Mouse (Mus musculus) right cerebral cortex, postnatal 4 days (tissue): ENCODE measurements around the gene Klf12.

Experiments used
- DNase-seq: peaks from one replicate; pipeline ENCODE4 v3.0.0-alpha.2; 2022

Klf12 gene

GRCm38 (mm10) chr14:100132479-100132878 lies 152.0 kb downstream of the Klf12 start:
- DNase-seq, result no peak

DNA sequence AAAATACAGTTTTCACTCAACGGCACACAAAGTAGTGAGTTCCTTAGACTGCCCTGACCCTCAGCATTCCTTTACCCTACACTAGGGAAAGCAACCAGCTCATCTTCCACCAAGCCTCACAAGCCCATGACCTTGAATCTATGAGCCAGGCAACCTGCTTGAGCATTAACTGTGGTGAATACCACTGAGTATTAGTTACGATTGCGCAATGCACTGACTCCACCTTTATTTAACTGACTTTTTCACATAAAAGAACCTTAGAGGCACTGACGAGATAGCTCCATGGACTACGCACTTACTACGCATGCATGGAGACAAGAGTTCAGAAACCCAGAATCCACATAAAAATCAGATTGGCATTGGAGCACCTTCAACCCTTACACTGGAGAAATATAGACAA lies 158.4 kb downstream of the Klf12 start:
- no peak for DNase-seq

DNA sequence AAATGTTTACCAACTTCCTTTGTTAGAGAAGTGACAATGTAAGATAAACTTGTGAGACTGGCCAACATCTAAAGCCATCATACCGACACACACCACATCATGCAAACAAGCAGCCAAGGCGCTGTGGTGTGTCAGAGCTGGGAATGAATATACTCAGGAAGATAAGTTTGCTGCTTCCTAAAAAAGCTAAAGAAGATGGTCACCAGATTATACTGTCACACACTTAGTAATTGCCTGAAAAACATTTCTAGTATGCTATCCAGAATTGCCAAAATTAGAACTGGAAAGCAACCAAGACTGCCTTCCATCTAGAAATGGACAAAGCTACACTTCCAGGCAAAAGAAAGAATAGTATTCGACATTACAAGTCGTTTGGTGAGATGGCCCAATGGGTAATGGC lies 163.4 kb downstream of the Klf12 start:
- DNase-seq, result no peak

GRCm38 (mm10) chr14:100119866-100120265 lies 164.6 kb downstream of the Klf12 start:
- DNase-seq, result no peak

DNA sequence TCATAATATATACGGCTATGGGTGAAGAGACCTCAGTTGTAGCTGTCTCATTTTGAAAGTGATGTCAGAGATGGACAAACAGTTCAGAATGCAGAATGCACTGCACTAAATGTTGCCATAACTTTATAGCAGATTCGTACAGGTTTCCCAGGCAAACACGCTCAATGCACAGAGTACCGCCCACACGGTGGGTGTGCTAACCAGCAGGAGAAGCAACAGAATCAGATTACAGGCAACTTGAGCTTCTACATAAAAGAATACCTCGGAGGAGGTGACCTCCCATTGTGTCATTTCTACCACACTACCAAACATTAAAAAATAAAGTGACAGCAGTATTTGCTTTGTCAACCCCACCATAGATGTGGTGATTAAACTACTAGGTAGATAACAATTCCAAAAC lies 171.1 kb downstream of the Klf12 start:
- no peak for DNase-seq

GRCm38 (mm10) chr14:100111735-100112134 lies 172.7 kb downstream of the Klf12 start:
- no peak for DNase-seq

GRCm38 (mm10) chr14:100109563-100109962 lies 174.9 kb downstream of the Klf12 start:
- no peak for DNase-seq

DNA sequence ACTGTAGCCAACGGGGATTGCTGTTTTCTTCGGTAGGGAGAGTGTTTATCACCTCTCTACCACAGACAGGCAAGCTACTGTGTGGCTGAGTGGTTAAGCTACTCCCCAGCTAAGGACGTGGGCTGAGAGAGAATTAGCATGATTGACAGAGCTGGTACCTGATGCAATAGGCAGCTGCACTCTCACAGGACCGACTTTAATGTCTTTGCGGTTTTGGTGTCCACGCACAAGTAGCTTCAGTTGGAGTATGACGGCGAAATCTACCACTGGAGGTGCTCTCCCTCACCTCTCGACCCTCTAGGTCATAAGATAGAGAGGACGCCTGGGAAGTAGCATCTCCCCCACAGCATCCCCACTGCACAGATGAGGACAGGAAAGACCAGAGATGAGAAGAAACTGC lies 178.9 kb downstream of the Klf12 start:
- no peak for DNase-seq

DNA sequence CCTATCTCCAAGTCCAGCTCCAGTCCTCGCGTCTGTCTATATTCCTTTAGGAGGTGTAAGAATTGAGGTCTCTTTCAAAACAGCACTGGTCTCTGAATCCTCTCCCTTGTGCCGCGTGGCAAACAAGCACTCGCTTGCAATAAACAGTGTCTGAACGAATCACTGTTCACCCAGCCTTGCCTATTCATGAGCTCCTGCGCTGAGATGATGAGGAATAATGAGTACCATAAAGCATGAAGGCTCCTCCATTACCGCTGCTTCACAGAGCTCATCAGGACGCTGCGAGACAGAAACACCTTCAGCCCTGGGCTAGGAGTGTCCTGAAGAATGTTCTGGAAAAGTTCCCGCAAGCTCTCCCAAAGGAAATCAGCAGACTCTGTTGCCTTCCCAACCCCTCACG lies 179.7 kb downstream of the Klf12 start:
- DNase-seq, result no peak

DNA sequence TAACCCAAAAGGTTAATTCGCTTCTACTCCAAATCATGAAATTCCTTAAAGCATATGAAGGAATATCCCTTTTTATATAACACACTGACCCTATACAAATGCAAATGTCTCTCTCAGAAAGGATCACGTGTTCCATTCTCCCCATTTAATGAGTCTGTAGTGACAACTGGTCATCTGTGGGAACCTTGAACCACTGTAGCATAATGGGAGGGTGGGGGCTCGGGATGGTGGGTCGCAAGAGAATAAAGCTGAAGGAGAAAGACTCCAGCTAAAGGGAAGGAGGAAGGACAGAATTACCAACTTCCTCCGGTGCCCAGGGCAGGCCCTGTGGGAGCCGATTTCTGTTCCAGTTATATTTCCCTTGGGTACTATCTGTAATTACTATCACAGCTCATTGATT lies 180.7 kb downstream of the Klf12 start:
- no peak for DNase-seq

DNA sequence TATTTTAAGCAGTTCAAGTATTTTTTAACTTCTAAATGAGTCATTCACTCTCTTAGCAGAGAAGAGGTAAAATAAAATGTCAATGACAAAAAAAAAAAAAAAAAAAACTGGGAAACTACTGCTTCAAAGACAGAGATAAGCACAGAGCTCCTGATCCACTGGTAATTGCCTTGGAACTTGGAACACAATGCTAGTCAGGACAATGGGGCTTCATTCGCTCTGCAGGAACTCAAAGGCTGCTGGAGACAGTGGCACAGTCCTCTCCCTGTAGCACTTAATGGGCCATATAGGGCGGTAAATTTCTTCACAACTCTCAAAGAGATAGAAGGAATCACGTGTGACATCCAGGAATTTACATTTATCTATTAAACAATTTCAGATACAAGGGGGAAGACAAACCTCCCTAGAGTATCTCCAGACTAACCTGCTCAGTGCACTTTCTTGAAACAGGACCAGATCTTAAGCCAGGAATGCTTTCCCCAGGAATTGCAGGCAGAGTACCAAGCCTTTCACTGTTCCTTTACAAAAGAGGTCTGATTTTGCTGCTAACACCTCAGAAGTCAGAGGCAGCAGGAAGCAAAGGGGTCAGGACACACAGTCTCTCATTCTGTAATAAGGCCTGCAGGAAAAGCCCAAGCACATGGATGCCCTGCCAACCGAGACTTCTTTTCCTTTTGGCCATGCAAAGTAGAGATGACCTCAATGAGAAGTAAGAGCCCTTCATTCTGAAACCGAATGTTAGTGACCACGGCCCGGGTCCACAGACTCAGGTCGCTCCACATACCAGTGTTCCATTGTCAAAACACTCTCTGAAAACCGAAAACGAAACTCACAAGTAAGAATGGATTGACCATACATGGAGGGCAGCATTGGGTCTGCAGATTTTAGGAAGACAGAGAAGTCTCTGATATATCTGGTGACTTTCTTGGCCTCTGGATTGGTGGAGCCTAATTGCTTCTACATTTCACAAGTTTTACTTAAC lies 187.0 kb downstream of the Klf12 start:
- DNase-seq, result no peak

- no peak for DNase-seq
These were observed 188.7 kb downstream of the Klf12 start for GRCm38 (mm10) chr14:100095730-100096129.

DNA sequence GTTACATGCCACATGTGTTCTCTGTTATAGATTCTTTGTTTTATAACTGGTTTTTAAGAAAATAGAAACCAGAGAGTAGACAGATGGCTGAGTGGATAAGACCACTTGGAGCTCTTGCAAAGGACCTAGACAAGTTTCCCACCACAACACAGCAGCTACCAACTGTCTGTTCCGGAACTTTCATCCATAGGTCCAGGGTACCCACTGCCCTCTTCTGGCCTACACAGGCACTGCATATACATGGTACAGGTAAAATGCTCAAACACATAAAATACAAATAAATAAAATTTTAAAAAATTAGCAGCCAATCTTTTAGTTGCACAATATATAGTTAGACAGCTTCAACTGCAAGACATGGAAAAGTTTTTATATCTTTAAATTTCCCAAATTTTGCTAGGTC lies 194.0 kb downstream of the Klf12 start:
- no peak for DNase-seq

GRCm38 (mm10) chr14:100079620-100080019 lies 204.9 kb downstream of the Klf12 start:
- no peak for DNase-seq

GRCm38 (mm10) chr14:100072431-100073195 lies 211.9 kb downstream of the Klf12 start:
- DNase-seq, result no peak

GRCm38 (mm10) chr14:100069543-100070090 lies 214.9 kb downstream of the Klf12 start:
- no peak for DNase-seq

- no peak for DNase-seq
These were observed 215.8 kb downstream of the Klf12 start for GRCm38 (mm10) chr14:100068715-100069114.

- DNase-seq, result no peak
These were observed 222.0 kb downstream of the Klf12 start for GRCm38 (mm10) chr14:100062516-100062915.

DNA sequence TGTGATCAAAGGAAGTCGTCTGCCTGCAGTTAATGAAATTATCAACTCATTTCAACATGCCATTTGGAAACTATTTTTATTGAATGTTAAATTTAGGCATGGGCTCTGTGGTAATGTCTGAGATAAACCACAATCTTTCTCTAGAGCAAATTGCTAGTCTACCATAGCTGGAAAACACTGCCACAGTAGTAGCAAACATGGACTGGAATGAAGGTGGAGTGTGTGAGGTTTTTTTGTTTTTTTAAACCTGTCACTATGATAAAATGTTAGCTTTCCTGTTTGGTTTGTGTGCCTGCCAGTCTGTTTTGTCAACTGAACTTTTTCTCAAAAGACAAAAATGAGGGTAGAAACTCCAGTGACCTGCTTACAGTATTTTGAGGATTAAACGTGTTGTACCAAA lies 230.3 kb downstream of the Klf12 start:
- DNase-seq, result no peak

DNA sequence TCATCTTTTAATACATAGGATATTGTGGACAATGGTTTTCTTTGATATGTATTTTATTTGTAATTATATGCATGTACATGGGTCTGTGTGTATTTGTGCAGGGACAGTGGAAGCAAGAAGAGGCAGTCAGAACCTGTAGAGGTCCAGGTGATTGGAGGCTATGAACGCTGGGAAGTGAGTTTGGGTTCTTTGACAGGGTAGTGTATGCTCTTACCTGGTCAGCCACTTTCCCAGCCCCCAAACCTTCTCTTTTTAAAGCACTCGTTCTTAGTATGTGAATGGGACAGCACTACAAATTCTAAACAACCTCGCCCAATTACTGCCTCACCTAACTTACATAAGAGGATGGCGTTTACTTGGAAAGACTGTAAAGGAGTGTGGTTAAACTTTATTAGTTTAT lies 231.0 kb downstream of the Klf12 start:
- no peak for DNase-seq

GRCm38 (mm10) chr14:100052876-100053275 lies 231.6 kb downstream of the Klf12 start:
- DNase-seq, result no peak

GRCm38 (mm10) chr14:100045431-100045830 lies 239.0 kb downstream of the Klf12 start:
- DNase-seq, result no peak

DNA sequence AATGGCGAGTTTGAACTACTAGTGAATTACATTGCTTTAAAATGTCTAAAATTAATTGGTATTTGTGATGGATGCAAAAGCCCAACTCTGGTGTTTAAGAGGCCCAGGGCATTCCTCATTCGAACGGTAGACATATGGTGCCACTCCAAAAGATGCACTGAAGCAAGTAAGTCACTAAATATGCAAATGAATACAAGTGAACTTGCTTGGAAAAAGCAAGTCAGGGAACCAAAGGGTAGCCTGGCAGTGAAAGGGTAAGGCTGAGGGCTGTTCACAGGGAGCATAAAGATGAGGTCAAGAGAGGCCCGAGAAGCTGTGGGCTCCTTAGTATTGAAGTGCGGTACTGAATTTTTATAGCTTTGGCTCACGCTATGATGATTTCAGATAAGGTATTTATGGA lies 242.7 kb downstream of the Klf12 start:
- no peak for DNase-seq

DNA sequence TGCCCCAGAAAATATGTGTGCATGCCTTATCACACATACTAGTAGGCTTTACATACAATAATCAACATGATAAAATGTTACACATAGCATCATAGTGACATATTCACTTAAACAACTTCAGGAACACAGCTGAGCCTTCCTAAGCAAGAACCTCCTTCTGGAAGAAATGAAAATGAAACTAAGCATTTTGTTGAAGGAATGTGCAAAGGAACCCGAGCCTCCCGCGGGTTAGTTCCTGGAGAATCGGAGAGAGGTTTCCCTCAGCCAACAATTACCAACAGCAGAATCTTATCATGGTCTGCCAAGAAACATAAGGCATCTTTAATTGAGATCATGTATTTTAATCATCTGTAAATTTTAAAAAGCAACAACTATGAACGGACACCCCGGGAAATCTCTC lies 257.8 kb downstream of the Klf12 start:
- DNase-seq, result no peak
